Mouse (Mus musculus) liver, adult 2 months (tissue): Measurements from ENCODE around the gene Smim7. TPM values are rescaled to one million over a fixed set of nuclear protein-coding genes. Genes with fewer than 3 reads are reported as not detected.

Source experiments
- DNase-seq: peaks from one replicate; pipeline ENCODE4 v3.0.0-alpha.2; 2011; ENCODE audit warnings: low read depth, low spot score; ENCODE audit errors: extremely low read depth
- H3K27ac ChIP-seq: fragments of 200-500 bp; replicated peaks from 2 replicates; pipeline ENCODE4 v1.5.1; 2012; ENCODE audit warnings: low read depth, mild to moderate bottlenecking, control low read depth, inconsistent platforms, low read length; ENCODE audit not compliant: insufficient read depth
- H3K27me3 ChIP-seq: fragments of 200-500 bp; 2 replicates; pipeline ENCODE4 v1.6.1; 2012; ENCODE audit warnings: mild to moderate bottlenecking, moderate library complexity, low read length, inconsistent platforms; ENCODE audit not compliant: control insufficient read depth, insufficient read depth
- H3K36me3 ChIP-seq: fragments of 200-500 bp; 2 replicates; pipeline ENCODE4 v1.6.1; 2012; ENCODE audit warnings: low read length, inconsistent platforms; ENCODE audit not compliant: control insufficient read depth, insufficient read depth
- H3K4me1 ChIP-seq: fragments of 200-500 bp; 2 replicates; pipeline ENCODE4 v1.6.1; 2011; ENCODE audit warnings: low read length; ENCODE audit not compliant: control insufficient read depth, insufficient read depth
- H3K4me3 ChIP-seq: fragments of 200-500 bp; 2 replicates; pipeline ENCODE4 v1.5.1; 2011; ENCODE audit warnings: low read depth, mild to moderate bottlenecking, control low read depth, low read length, moderate library complexity; ENCODE audit not compliant: insufficient read depth
- H3K79me2 ChIP-seq: fragments of 200-500 bp; 2 replicates; pipeline ENCODE4 v1.6.1; 2012; ENCODE audit warnings: inconsistent platforms, mild to moderate bottlenecking, low read length, moderate library complexity; ENCODE audit not compliant: control insufficient read depth, insufficient read depth
- H3K9ac ChIP-seq: fragments of 200-500 bp; 2 replicates; pipeline ENCODE4 v1.6.1; 2012; ENCODE audit warnings: low read depth, mild to moderate bottlenecking, control low read depth, inconsistent platforms, low read length
- CTCF ChIP-seq: fragments of 200-500 bp; IDR thresholded peaks from 2 replicates; pipeline ENCODE4 v1.5.1; 2011; ENCODE audit warnings: low read depth, low read length, control low read depth
- POLR2A ChIP-seq: fragments of 200-500 bp; IDR thresholded peaks from 2 replicates; pipeline ENCODE4 v1.6.1; 2011; ENCODE audit warnings: low read length, control low read depth; ENCODE audit not compliant: insufficient read depth; ENCODE audit errors: extremely low read depth
- WGBS: fragments of 180-500 bp; shearing (Covaris S2); methylation state at CpG from one replicate; pipeline ENCODE4 v1.1.7; 2018; 5-methylcytosine and 5-hydroxymethylcytosine counted together
- polyA plus RNA-seq: library from polyadenylated mRNA; depleted of rRNA; stranded (reverse); fragments of >200 nt; gene quantifications from 2 replicates; pipeline ENCODE4 v1.2.3, GENCODE M21; 2012; rRNA removed
- total RNA-seq: library from RNA; depleted of rRNA; stranded (reverse); fragments of >200 nt; gene quantifications from 2 replicates; pipeline ENCODE4 v1.2.3, GENCODE M21; 2014; rRNA removed

The Smim7 gene
- total RNA-seq (32.4 and 33.4 TPM in 2 replicates), polyA plus RNA-seq (22.6 and 26.0 TPM in 2 replicates)

GRCm38 (mm10) chr8:72570633-72571610, at the start of gene Smim7:
Smim7 (minus strand) TSS chr8:72571088.
- under 1% methylated on average over 52 of the region's 52 CpGs for WGBS
- H3K27ac ChIP-seq, result peak within 1 kb of the TSS; percentile 90
- H3K79me2 ChIP-seq, result peaks cover 4% of the 10 kb centered on the region; the same call in 1 of the 2 replicates
- TF ChIP-seq CTCF (no peak), POLR2A (peak; percentile 61)
- no peaks in the 10 kb centered on the region for H3K27me3 ChIP-seq
- peak within 1 kb of the TSS; percentile 63 for H3K4me3 ChIP-seq
- peak; percentile 98 for DNase-seq
- H3K36me3 ChIP-seq, result peaks cover 26% of the 10 kb centered on the region
- peaks cover 13% of the 10 kb centered on the region; the same call in 1 of the 2 replicates for H3K4me1 ChIP-seq
- peak within 1 kb of the TSS; percentile 80 for H3K9ac ChIP-seq

GRCm38 (mm10) chr8:72590198-72590597, 19.3 kb upstream of the Smim7 start:
- Histone ChIP-seq H3K79me2 (no peaks in the 10 kb centered on the region), H3K27me3 (no peaks in the 10 kb centered on the region), H3K36me3 (no peaks in the 10 kb centered on the region), H3K4me3 (no peak overlapping the region), H3K4me1 (no peaks in the 10 kb centered on the region), H3K27ac (no peak overlapping the region), H3K9ac (no peak overlapping the region)
- WGBS, result 59% methylated on average over 2 of the region's 2 CpGs
- peak; percentile 23 for DNase-seq
- TF ChIP-seq CTCF (0 out of 2 replicates have a peak, but pooled peaks have one; percentile 17), POLR2A (no peak)

DNA sequence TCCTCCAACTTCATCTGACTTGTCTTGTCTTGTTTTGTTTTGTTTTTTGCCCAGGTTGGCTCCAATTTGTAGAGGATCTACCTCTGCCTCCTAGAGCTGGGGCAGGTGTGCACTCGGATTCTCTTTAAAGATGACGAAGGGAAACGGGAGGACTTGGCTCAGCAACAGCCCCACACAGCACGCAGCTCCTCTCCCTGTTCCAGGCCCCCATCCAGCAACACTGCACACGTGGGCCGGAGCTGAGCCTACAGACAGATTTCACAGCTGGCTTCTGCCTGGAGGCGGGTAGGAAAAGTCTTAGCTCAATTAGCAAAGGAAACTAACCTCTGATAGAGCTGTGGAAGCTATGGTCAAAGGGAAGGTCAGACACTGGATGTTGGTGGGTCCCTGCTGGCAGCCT, 18.4 kb upstream of the Smim7 start:
- TF ChIP-seq POLR2A, result no peak
- no peak for TF ChIP-seq CTCF
- H3K4me1 ChIP-seq, result no peaks in the 10 kb centered on the region
- H3K9ac ChIP-seq, result no peak overlapping the region
- H3K27ac ChIP-seq, result no peak overlapping the region
- H3K36me3 ChIP-seq, result no peaks in the 10 kb centered on the region
- DNase-seq, result no peak
- WGBS, result 86% methylated on average over 7 of the region's 7 CpGs
- no peaks in the 10 kb centered on the region for H3K27me3 ChIP-seq
- H3K4me3 ChIP-seq, result no peak overlapping the region
- H3K79me2 ChIP-seq, result no peaks in the 10 kb centered on the region

- 91% methylated on average over 10 of the region's 10 CpGs for WGBS
- DNase-seq, result no peak
- no peak overlapping the region for H3K9ac ChIP-seq
- H3K27me3 ChIP-seq, result no peaks in the 10 kb centered on the region
- no peaks in the 10 kb centered on the region for H3K79me2 ChIP-seq
- H3K36me3 ChIP-seq, result no peaks in the 10 kb centered on the region
- H3K27ac ChIP-seq, result no peak overlapping the region
- no peak overlapping the region for H3K4me3 ChIP-seq
- TF ChIP-seq CTCF (no peak), POLR2A (no peak)
- no peaks in the 10 kb centered on the region for H3K4me1 ChIP-seq
Observed at GRCm38 (mm10) chr8:72588865-72589264, 18.0 kb upstream of the Smim7 start.

- no peaks in the 10 kb centered on the region for H3K36me3 ChIP-seq
- no peaks in the 10 kb centered on the region for H3K27me3 ChIP-seq
- TF ChIP-seq POLR2A, result no peak
- no peaks in the 10 kb centered on the region for H3K79me2 ChIP-seq
- H3K4me1 ChIP-seq, result no peaks in the 10 kb centered on the region
- WGBS, result 54% methylated on average over 6 of the region's 6 CpGs
- DNase-seq, result peak; percentile 66
- H3K4me3 ChIP-seq, result no peak overlapping the region
- H3K27ac ChIP-seq, result no peak overlapping the region
- no peak overlapping the region for H3K9ac ChIP-seq
Observed at GRCm38 (mm10) chr8:72587806-72588205, 16.9 kb upstream of the Smim7 start.

- TF ChIP-seq POLR2A (no peak), CTCF (no peak)
- Histone ChIP-seq H3K27ac (no peak overlapping the region), H3K4me3 (no peak overlapping the region), H3K4me1 (no peaks in the 10 kb centered on the region), H3K27me3 (no peaks in the 10 kb centered on the region), H3K9ac (no peak overlapping the region), H3K36me3 (no peaks in the 10 kb centered on the region), H3K79me2 (no peaks in the 10 kb centered on the region)
- WGBS, result 80% methylated on average over 6 of the region's 6 CpGs
- no peak for DNase-seq
Observed at GRCm38 (mm10) chr8:72584390-72584789, 13.5 kb upstream of the Smim7 start.
